Mouse (Mus musculus) liver, adult 2 months (tissue): ENCODE data around the gene Ndufc1. TPM values are rescaled to one million over a fixed set of nuclear protein-coding genes. Genes with fewer than 3 reads are reported as not detected.

ENCODE experiments used
- DNase-seq: peaks from one replicate; pipeline ENCODE4 v3.0.0-alpha.2; 2011; ENCODE audit warnings: low read depth, low spot score; ENCODE audit errors: extremely low read depth
- H3K27ac ChIP-seq: fragments of 200-500 bp; replicated peaks from 2 replicates; pipeline ENCODE4 v1.5.1; 2012; ENCODE audit warnings: low read depth, mild to moderate bottlenecking, control low read depth, inconsistent platforms, low read length; ENCODE audit not compliant: insufficient read depth
- H3K27me3 ChIP-seq: fragments of 200-500 bp; 2 replicates; pipeline ENCODE4 v1.6.1; 2012; ENCODE audit warnings: mild to moderate bottlenecking, moderate library complexity, low read length, inconsistent platforms; ENCODE audit not compliant: control insufficient read depth, insufficient read depth
- H3K36me3 ChIP-seq: fragments of 200-500 bp; 2 replicates; pipeline ENCODE4 v1.6.1; 2012; ENCODE audit warnings: low read length, inconsistent platforms; ENCODE audit not compliant: control insufficient read depth, insufficient read depth
- H3K4me1 ChIP-seq: fragments of 200-500 bp; 2 replicates; pipeline ENCODE4 v1.6.1; 2011; ENCODE audit warnings: low read length; ENCODE audit not compliant: control insufficient read depth, insufficient read depth
- H3K4me3 ChIP-seq: fragments of 200-500 bp; 2 replicates; pipeline ENCODE4 v1.5.1; 2011; ENCODE audit warnings: low read depth, mild to moderate bottlenecking, control low read depth, low read length, moderate library complexity; ENCODE audit not compliant: insufficient read depth
- H3K79me2 ChIP-seq: fragments of 200-500 bp; 2 replicates; pipeline ENCODE4 v1.6.1; 2012; ENCODE audit warnings: inconsistent platforms, mild to moderate bottlenecking, low read length, moderate library complexity; ENCODE audit not compliant: control insufficient read depth, insufficient read depth
- H3K9ac ChIP-seq: fragments of 200-500 bp; 2 replicates; pipeline ENCODE4 v1.6.1; 2012; ENCODE audit warnings: low read depth, mild to moderate bottlenecking, control low read depth, inconsistent platforms, low read length
- CTCF ChIP-seq: fragments of 200-500 bp; IDR thresholded peaks from 2 replicates; pipeline ENCODE4 v1.5.1; 2011; ENCODE audit warnings: low read depth, low read length, control low read depth
- POLR2A ChIP-seq: fragments of 200-500 bp; IDR thresholded peaks from 2 replicates; pipeline ENCODE4 v1.6.1; 2011; ENCODE audit warnings: low read length, control low read depth; ENCODE audit not compliant: insufficient read depth; ENCODE audit errors: extremely low read depth
- WGBS: fragments of 180-500 bp; shearing (Covaris S2); methylation state at CpG from one replicate; pipeline ENCODE4 v1.1.7; 2018; 5-methylcytosine and 5-hydroxymethylcytosine counted together
- polyA plus RNA-seq: library from polyadenylated mRNA; depleted of rRNA; stranded (reverse); fragments of >200 nt; gene quantifications from 2 replicates; pipeline ENCODE4 v1.2.3, GENCODE M21; 2012
- total RNA-seq: library from RNA; depleted of rRNA; stranded (reverse); fragments of >200 nt; gene quantifications from 2 replicates; pipeline ENCODE4 v1.2.3, GENCODE M21; 2014

The Ndufc1 gene
- total and polyA plus RNA-seq, 2 experiments, result 104 to 231 TPM

DNA sequence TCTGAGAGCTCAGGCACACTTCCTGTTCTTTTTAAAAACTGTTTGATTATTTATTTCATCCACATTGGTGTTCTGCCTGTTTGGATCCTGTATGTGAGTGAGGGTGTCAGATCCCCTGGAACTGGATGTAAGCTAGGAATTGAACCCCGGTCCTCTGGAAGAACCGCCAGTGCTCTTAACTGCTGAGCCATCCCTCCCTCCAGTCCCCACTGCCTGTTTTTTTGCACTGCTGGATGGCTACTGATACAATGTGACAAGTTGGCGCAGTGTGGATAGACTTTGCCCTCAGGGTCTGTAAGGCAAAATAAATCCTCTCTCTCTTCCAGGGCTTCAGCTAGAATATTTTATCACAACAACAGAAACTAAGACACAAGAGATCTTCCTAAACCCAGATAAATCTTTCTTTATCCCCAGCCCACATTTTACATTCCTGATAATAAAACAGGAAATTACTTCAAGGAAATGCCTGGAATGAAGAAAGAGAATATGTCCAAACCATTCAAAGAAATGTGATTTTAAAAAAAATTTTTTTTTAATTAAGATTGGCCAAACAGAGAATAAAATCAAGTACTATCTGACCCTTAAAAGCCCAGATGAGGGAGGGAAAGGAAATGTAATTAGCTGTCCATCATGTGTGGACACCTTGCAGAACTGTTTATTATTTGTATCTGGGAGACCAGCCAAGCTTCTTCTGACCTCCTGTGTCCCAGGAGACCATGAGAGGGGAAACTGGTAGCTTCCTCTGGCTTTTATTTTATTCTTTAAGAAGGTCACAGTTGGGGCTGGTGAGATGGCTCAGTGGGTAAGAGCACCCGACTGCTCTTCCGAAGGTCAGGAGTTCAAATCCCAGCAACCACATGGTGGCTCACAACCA lies 28.8 kb downstream of the Ndufc1 start:
- H3K4me1 ChIP-seq, result peaks cover 4% of the 10 kb centered on the region
- H3K4me3 ChIP-seq, result no peak overlapping the region
- H3K9ac ChIP-seq, result no peak overlapping the region
- H3K79me2 ChIP-seq, result no peaks in the 10 kb centered on the region
- H3K27ac ChIP-seq, result no peak overlapping the region
- no peaks in the 10 kb centered on the region for H3K27me3 ChIP-seq
- no peaks in the 10 kb centered on the region for H3K36me3 ChIP-seq
- no peak for TF ChIP-seq POLR2A
- no peak for TF ChIP-seq CTCF
- DNase-seq, result peak; percentile 57
- WGBS, result 45% methylated on average over 5 of the region's 5 CpGs

DNA sequence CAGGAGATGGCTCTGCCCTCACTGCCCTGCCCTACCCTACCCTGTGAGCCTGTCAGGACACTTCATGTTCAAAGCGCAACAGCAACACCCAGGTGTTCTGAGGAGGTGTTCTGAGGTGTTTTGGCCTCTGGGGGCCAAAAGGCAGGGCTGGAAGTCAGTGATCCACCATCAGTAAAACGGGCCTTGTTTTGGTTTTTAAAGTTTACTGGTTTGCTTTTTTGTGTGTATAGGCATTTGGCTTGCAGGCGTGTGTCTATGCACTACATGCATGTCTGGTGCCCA lies 30.2 kb downstream of the Ndufc1 start:
- peaks cover 4% of the 10 kb centered on the region for H3K4me1 ChIP-seq
- DNase-seq, result no peak
- no peaks in the 10 kb centered on the region for H3K36me3 ChIP-seq
- H3K79me2 ChIP-seq, result no peaks in the 10 kb centered on the region
- peak overlapping the region; percentile 51 for H3K9ac ChIP-seq
- no peak overlapping the region for H3K27ac ChIP-seq
- no peak for TF ChIP-seq POLR2A
- TF ChIP-seq CTCF, result no peak
- peak overlapping the region; percentile 39; the same call in 1 of the 2 replicates for H3K4me3 ChIP-seq
- H3K27me3 ChIP-seq, result no peaks in the 10 kb centered on the region
- 80% methylated on average over 3 of the region's 3 CpGs for WGBS

DNA sequence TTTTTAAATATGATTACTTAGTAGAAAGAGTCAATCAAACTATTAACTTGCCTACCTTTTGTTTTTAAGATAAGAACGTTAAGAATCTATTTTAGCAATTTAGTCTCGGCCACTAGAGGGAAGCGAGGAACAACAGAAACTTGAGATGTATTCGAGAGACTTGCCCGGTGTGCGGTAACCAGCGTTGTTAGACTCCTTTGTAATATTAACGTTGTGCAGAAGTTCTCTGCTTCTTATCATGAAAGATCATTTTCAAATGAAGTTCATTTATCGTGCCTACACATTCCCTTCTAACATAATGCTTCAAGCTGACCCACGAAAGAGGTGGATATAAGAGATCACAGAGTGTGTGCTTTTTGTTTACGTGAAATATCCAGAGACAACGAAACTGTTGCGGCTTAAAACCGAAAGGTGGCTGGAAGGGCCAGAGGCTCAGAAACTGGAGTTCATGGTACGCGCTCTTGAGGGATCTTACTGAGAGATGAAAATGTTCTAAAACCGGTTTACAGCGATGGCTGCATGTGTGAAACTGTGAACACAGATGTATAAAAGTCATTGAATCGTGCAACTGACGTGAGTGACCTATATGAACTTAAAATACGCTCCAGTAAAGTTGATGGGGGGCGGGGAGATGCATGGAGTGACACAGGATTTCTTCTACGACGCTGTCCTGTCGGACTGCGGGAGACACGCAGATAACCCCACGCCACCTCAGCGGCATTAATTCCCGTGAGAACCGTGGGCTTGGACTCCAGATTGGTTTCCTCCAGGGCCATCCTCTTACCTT lies 30.7 kb downstream of the Ndufc1 start:
- Histone ChIP-seq H3K36me3 (no peaks in the 10 kb centered on the region), H3K9ac (peak overlapping the region; percentile 51), H3K79me2 (no peaks in the 10 kb centered on the region), H3K27ac (no peak overlapping the region), H3K4me3 (peak overlapping the region; percentile 39), H3K4me1 (peaks cover 8% of the 10 kb centered on the region), H3K27me3 (no peaks in the 10 kb centered on the region)
- TF ChIP-seq CTCF (peak; percentile 9; the same call in 1 of the 2 replicates), POLR2A (no peak)
- peak; percentile 64 for DNase-seq
- 35% methylated on average over 31 of the region's 31 CpGs for WGBS

DNA sequence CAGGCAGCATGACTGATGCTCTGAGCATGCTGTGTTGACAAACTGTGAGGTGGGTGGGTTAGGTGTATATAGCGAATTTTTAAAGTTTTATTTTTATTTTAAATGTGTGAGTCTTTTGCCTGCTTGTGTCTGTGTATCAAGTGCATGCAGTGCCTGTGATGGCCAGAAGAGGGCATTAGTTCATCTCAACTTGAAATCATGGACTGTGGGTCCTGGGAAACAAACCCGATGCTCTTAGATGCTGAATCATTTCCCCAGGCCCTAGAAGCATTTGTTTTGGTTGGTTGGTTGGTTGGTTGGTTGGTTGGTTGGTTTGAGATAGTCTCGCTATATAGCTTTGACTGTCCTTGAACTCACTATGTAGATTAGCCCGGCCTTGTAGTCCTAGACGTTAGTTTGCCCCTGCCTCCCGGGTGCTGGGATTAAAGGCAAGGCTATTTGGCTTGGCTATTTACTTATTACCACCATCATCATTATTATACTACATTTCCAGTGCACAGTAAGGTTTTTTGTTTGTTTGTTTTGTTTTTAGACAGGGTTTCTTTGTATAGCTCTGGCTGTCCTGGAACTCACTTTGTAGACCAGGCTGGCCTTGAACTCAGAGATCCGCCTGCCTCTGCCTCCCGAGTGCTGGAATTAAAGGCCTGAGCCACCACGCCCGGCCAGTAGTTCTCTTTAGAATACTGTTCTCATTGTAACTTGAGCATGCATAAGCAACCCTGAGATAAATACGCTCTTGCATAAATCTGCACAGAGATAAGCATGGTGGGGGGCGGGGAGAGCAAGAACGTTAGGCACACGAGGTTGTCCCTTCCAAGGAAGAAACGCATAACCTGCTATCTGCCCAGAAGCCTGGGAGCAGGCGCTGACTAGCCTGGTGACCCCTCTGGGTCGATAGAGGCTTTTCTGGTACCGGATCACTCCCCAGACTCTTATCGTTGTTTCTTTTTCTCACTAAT lies 33.2 kb downstream of the Ndufc1 start:
- peak; percentile 55 for TF ChIP-seq CTCF
- no peak for TF ChIP-seq POLR2A
- 78% methylated on average over 19 of the region's 19 CpGs for WGBS
- H3K27ac ChIP-seq, result no peak overlapping the region

DNA sequence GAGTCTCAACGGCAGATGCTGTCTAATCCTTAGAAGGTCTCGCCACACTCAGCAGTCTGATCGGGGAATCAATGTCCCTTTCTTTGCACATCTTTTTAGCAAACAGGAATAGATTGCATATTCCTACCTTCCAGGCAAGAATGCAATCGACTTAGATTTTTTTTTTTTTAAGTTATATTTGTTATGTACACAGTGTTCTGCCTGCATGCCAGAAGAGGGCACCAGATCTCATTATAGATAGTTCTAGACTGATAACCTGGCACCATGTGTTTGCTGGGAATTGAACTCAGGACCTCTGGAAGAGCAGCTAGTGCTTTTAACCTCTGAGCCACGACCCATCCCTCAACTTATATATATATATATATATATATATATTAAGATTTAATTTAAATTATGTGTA lies 35.2 kb downstream of the Ndufc1 start:
- Histone ChIP-seq H3K79me2 (no peaks in the 10 kb centered on the region), H3K4me1 (peaks cover 9% of the 10 kb centered on the region), H3K36me3 (no peaks in the 10 kb centered on the region), H3K27me3 (no peaks in the 10 kb centered on the region), H3K9ac (no peak overlapping the region), H3K4me3 (no peak overlapping the region), H3K27ac (no peak overlapping the region)
- WGBS, result 29% methylated on average over 5 of the region's 5 CpGs
- no peak for DNase-seq
- TF ChIP-seq CTCF (no peak), POLR2A (no peak)

More for the DNA sequence above, 33.2 kb downstream of the Ndufc1 start:
- Histone ChIP-seq H3K36me3 (no peaks in the 10 kb centered on the region), H3K79me2 (no peaks in the 10 kb centered on the region), H3K27me3 (no peaks in the 10 kb centered on the region), H3K4me1 (peaks cover 11% of the 10 kb centered on the region), H3K9ac (no peak overlapping the region), H3K4me3 (no peak overlapping the region)
- DNase-seq, result peak; percentile 48
